Mouse (Mus musculus): ENCODE measurements around the gene Gm27179.
"Not testable (repeated sequence)": the region's sequence is repeated elsewhere in the genome, so short reads cannot be mapped to it uniquely, and the experiment has no call there.

The Gm27179 gene

GRCm38 (mm10) chr14:69473941-69474646 is 38.3 kb downstream of the Gm27179 start:
- DNase-seq (ENCODE audit: low read depth): not testable (repeated sequence)

DNA sequence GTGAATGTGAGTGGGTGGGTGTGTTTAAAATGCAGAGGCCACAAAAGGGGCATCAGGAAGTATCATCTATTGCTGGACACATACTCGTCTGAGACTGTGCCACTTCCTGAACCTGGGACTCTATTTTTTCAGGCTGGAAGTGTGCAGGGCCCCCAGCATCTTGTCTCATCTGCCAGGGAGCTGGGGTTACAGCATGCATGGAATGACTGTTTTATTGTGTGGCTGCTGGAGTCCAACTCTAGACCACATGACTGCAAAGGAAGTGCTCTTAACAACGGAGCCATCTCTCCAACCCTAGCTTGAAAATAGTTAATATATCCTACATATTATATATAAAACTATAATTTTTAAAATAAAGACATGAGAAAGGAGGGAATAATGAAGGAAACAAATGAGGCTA is 39.0 kb downstream of the Gm27179 start:
- DNase-seq (ENCODE audit: low read depth): not testable (repeated sequence)

GRCm38 (mm10) chr14:69470122-69470708 is 42.1 kb downstream of the Gm27179 start:
- DNase-seq (ENCODE audit: low read depth): not testable (repeated sequence)

DNA sequence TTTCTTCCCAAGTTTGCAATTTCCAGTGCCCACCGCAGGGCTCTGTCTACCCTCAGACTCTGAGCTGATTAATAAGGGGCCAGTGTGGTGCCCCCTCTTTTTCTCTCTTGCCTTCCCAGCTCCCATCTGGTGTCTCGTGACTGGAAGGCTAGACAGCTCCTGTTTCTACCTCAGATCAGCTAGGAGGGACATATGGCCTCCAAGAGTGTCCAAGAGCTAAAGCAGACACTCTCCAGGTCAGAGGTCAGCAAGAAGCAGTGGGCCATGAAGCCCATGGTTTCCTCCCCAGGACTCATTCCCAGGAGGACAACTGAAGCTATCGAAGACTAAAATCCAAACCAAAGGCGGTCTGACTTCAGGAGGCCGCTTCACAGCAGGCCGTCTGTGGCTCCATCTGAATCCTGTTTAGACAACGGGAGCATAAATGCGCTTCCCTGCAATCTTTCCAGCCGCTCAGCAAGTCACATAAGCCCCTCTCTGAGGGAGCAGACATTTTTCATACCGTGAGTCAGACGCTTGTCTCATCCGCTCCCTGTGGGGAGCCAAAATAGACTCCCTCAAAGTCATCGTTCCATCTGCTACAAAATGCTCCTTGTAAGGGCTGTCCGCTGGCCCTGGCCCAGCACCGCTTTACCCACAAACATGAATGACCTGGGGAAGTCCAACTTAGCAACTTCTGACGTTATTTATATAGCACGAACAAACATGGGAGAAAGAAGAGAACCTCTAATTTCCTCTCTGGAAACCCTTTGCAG is 44.6 kb downstream of the Gm27179 start:
- DNase-seq (ENCODE audit: low read depth): not testable (repeated sequence)

DNA sequence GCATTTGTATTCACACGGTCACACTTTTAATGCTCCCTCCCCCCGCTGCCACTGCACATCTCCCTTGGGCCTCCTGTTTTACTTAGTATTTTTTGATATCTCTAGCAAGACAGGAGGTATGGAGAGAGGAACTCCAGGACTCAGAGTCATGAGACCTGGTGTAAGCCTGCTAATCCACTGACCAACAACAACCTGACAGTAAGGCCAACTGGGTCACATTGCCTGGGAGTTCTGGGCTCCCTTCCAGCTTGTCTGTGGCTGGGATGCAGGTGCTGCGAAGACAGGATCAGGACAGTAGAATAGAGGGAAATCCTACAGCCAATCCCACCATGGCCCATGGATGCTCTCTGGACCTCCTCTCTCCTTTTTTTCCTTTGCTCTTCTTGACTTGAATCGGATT is 47.9 kb downstream of the Gm27179 start:
- not testable (repeated sequence) for DNase-seq (ENCODE audit: low read depth)
